Mouse (Mus musculus): ENCODE results near the gene Ncapd3.
A peak's percentile ranks its signal among the peaks of the same experiment; 100 is the strongest.

- TF ChIP-seq CTCF (IDR thresholded peaks at IDR 0.05; ENCODE audit: borderline replicate concordance, extremely low read depth, insufficient read depth, insufficient read length) (no peak), POLR2A (IDR thresholded peaks at IDR 0.05; ENCODE audit: borderline replicate concordance, extremely low read depth, insufficient read depth, insufficient read length, poor library complexity, severe bottlenecking) (peak; percentile 10; the same call in 1 of the 2 replicates)
Observed at GRCm38 (mm10) chr9:26999461-27000395, 30.2 kb upstream of the Ncapd3 start, which contains the start of the genes Acad8 and Thyn1.

Data from brain, embryonic 14.5 days (tissue).